Mouse (Mus musculus) small intestine, adult 2 months (tissue): Measurements from ENCODE around the gene Eef1akmt3.

ENCODE experiments used
- CTCF ChIP-seq: fragments of 200-500 bp; IDR thresholded peaks from 2 replicates; pipeline ENCODE4 v1.5.1; 2012; ENCODE audit warnings: low read depth, mild to moderate bottlenecking, control low read depth, inconsistent platforms, low read length, moderate library complexity, mixed read lengths; ENCODE audit not compliant: insufficient replicate concordance, insufficient read length; ENCODE audit errors: extremely low read depth
- POLR2A ChIP-seq: fragments of 200-500 bp; IDR thresholded peaks from 2 replicates; pipeline ENCODE4 v1.6.1; 2012; ENCODE audit warnings: low read depth, mild to moderate bottlenecking, control low read depth, inconsistent platforms, low read length, moderate library complexity

- TF ChIP-seq POLR2A (no peak), CTCF (no peak)
Observed at GRCm38 (mm10) chr10:127041274-127041766, at the start of gene Eef1akmt3, which contains the start of gene Mettl1.
